Mouse (Mus musculus): ENCODE measurements around the gene Cep95.
"Not testable (repeated sequence)": the region's sequence is repeated elsewhere in the genome, so short reads cannot be mapped to it uniquely, and the experiment has no call there.

The Cep95 gene

GRCm38 (mm10) chr11:106777395-106777794 lies 11.7 kb upstream of the Cep95 start:
- no peak for DNase-seq (ENCODE audit: low spot score)

- DNase-seq (ENCODE audit: low spot score): no peak
These were observed 10.9 kb upstream of the Cep95 start for GRCm38 (mm10) chr11:106778132-106778531.

- DNase-seq (ENCODE audit: low spot score): no peak
These were observed 10.3 kb upstream of the Cep95 start for GRCm38 (mm10) chr11:106778589-106779387.

GRCm38 (mm10) chr11:106779388-106780088 lies 9.5 kb upstream of the Cep95 start, which contains the start of gene Polg2:
Gene Polg2, minus strand, starts transcription at chr11:106779537.
- DNase-seq (ENCODE audit: low spot score): peak; percentile 88

- DNase-seq (ENCODE audit: low spot score): no peak
These were observed 9.0 kb upstream of the Cep95 start for GRCm38 (mm10) chr11:106780089-106780425.

GRCm38 (mm10) chr11:106780590-106781220 lies 8.3 kb upstream of the Cep95 start:
- no peak for DNase-seq (ENCODE audit: low spot score)

GRCm38 (mm10) chr11:106782271-106782670 lies 6.8 kb upstream of the Cep95 start:
- not testable (repeated sequence) for DNase-seq (ENCODE audit: low spot score)

- no peak for DNase-seq (ENCODE audit: low spot score)
These were observed 5.9 kb upstream of the Cep95 start for GRCm38 (mm10) chr11:106782841-106783764.

- DNase-seq (ENCODE audit: low spot score): no peak
These were observed 4.6 kb upstream of the Cep95 start for GRCm38 (mm10) chr11:106784476-106784875.

GRCm38 (mm10) chr11:106785043-106785442 lies 4.0 kb upstream of the Cep95 start:
- DNase-seq (ENCODE audit: low spot score): no peak

- peak; percentile 81 for DNase-seq (ENCODE audit: low spot score)
These were observed 1.7 kb upstream of the Cep95 start for GRCm38 (mm10) chr11:106787131-106788025.

GRCm38 (mm10) chr11:106788026-106788774 lies 852 bp upstream of the Cep95 start:
- peak; percentile 99 for DNase-seq (ENCODE audit: low spot score)

GRCm38 (mm10) chr11:106789649-106790048 lies 597 bp downstream of the Cep95 start:
- DNase-seq (ENCODE audit: low spot score): no peak

GRCm38 (mm10) chr11:106793846-106794245 lies 4.8 kb downstream of the Cep95 start:
- no peak for DNase-seq (ENCODE audit: low spot score)

GRCm38 (mm10) chr11:106795679-106796078 lies 6.6 kb downstream of the Cep95 start:
- no peak for DNase-seq (ENCODE audit: low spot score)

- no peak for DNase-seq (ENCODE audit: low spot score)
These were observed 13.1 kb downstream of the Cep95 start for GRCm38 (mm10) chr11:106802069-106802627.

- DNase-seq (ENCODE audit: low spot score): not testable (repeated sequence)
These were observed 18.4 kb downstream of the Cep95 start for GRCm38 (mm10) chr11:106807442-106807841.

- no peak for DNase-seq (ENCODE audit: low spot score)
These were observed 23.5 kb downstream of the Cep95 start for GRCm38 (mm10) chr11:106812410-106813136.

Measured in urinary bladder, postnatal 25 days (tissue).